Mouse (Mus musculus) liver, embryonic 15.5 days (tissue): Measurements from ENCODE around the gene Adam15. TPM values are rescaled to one million over a fixed set of nuclear protein-coding genes. Genes with fewer than 3 reads are reported as not detected.

Experiments
- ATAC-seq: fragments of 200-750 bp; cut with Nextera tagmentation; 2 replicates; pipeline ENCODE4 v1.8.0; 2017; ENCODE audit warnings: moderate number of reproducible peaks, mild to moderate bottlenecking, moderate library complexity; ENCODE audit not compliant: insufficient read depth
- H3K27ac ChIP-seq: fragments of 300-500 bp; sonication (generic); replicated peaks from 2 replicates; pipeline ENCODE4 v1.5.1; 2015; ENCODE audit warnings: mild to moderate bottlenecking, inconsistent platforms
- H3K27me3 ChIP-seq: fragments of 300-500 bp; sonication (generic); 2 replicates; pipeline ENCODE4 v1.6.1; 2015; ENCODE audit warnings: mild to moderate bottlenecking, inconsistent platforms
- H3K36me3 ChIP-seq: fragments of 300-500 bp; sonication (generic); replicated peaks from 2 replicates; pipeline ENCODE4 v1.6.1; 2015; ENCODE audit warnings: moderate library complexity, mild to moderate bottlenecking, inconsistent platforms
- H3K4me1 ChIP-seq: fragments of 300-500 bp; sonication (generic); replicated peaks from 2 replicates; pipeline ENCODE4 v1.6.1; 2015; ENCODE audit warnings: inconsistent platforms
- H3K4me2 ChIP-seq: fragments of 300-500 bp; sonication (generic); 2 replicates; pipeline ENCODE4 v1.6.1; 2015; ENCODE audit warnings: moderate library complexity, mild to moderate bottlenecking, inconsistent platforms
- H3K4me3 ChIP-seq: fragments of 300-500 bp; sonication (generic); replicated peaks from 2 replicates; pipeline ENCODE4 v1.5.1; 2015; ENCODE audit warnings: mild to moderate bottlenecking, inconsistent platforms
- H3K9ac ChIP-seq: fragments of 300-500 bp; sonication (generic); 2 replicates; pipeline ENCODE4 v1.6.1; 2015; ENCODE audit warnings: moderate library complexity, mild to moderate bottlenecking, inconsistent platforms
- H3K9me3 ChIP-seq: fragments of 300-500 bp; sonication (generic); replicated peaks from 2 replicates; pipeline ENCODE4 v1.6.1; 2016; ENCODE audit warnings: inconsistent platforms
- WGBS: fragments of 180-500 bp; shearing (Covaris S2); methylation state at CpG from one replicate; pipeline ENCODE4 v1.1.7; 2015; ENCODE audit warnings: mixed read lengths; ENCODE audit not compliant: insufficient replicate concordance; 5-methylcytosine and 5-hydroxymethylcytosine counted together
- polyA plus RNA-seq: library from polyadenylated mRNA; unstranded; fragments of >200 nt; fragmentation: Nextera tagmentation; extraction: Ambion mirVana; gene quantifications from 2 replicates; pipeline ENCODE4 v1.2.1, GENCODE M21; 2015

Gene Adam15
- polyA plus RNA-seq = 8.8 and 12.7 TPM in 2 replicates

DNA sequence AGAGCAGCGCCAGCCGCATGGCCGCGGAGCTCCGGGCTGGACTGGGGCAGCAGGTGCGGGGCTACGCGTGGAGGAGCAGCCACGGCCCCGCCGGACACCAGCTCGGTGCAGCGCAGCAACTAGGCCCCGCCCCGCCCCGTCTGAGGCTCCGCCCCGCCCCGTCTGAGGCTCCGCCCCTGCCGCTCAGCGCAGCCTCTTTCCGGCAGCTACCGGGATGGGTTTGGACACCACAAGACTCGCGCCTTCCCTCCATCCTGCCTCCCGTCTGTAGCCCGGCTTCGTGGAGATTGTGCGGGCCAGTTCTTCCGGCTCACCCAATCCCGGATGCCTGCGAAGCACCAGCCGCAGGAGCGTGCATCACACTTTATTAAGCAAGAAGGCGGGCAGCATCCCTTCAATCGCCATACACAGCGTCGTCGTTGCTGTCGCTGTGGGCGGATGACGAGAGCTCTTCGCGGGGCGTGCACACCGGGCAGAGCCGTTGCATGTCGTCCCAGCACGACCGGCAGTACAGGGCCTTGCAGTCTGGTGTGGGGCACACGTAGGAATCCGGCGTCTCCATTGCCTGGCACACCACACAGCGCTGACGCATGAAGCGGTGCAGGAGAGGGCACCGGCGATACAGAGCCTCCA lies at the start of gene Adam15:
Gene Adam15, minus strand, starts transcription at position 128 of the 633 bp plus-strand sequence.
- Histone ChIP-seq H3K9ac (peak within 1 kb of the TSS; percentile 37), H3K36me3 (no peaks in the 10 kb centered on the region), H3K4me3 (peak within 1 kb of the TSS; percentile 58), H3K9me3 (no peaks in the 10 kb centered on the region), H3K4me2 (peak within 1 kb of the TSS; percentile 82), H3K4me1 (peaks cover 26% of the 10 kb centered on the region), H3K27ac (no peak within 1 kb of the TSS), H3K27me3 (peaks cover 75% of the 10 kb centered on the region)
- 2% methylated on average over 59 of the region's 59 CpGs for WGBS
- ATAC-seq = peak; percentile 68

DNA sequence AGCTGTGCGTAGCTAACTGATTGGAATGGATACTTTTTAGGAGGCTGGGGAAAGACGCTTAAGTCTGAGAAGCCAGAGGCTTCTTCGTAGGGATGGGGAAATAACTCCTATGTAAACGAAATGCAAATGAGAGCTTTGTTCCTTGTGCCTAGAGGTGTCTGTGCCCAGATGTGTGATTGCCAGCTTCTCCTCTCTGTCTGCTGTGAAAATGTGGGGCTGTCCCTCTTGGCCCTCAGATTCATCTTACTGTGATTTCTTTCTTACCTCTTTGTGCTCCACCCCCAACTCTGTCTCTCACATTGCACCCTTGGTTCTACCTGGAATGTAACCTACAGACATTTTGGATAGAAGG lies 46.8 kb upstream of the Adam15 start:
- H3K27ac ChIP-seq = no peak overlapping the region

DNA sequence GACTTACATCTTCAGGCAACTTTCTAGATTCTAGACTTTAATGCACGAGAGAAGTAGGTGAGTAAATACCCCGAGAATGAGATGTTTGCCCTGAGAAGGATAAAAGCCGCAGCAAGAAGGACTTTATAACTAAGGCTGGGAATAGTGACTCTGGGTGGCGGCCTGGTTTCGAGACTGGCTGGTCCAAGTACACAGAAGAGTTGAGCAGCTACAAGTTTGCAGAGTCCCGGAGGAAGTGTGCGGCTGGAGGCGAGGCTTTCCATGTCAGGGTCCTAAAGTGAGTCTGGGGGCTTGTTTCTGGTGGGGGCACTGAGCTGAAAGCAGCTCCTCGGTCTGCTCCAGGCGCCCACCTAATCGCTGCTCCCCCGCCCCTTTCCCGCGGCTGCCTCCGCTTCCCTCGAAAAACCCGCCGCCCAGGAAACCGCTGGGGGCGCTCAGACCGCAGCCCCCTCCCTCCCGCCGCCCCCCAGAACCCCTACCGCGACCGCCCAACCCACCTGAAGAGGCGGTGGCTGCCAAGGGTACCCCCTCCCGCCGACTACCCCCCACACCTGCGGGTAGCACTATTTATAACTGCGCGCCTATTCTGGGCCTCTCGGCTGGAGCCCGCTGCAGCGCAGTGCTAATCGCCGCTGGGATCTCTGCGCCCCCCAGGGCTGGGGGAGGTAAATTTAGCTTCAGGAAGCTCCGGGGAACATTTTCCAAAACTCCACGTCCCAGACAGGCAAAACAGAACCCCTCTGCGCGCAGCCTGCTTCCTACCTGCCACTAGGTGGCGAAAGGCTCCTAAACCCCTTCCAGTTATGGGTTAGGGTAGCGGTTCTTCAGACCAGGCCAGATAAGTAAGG lies 46.2 kb upstream of the Adam15 start:
- Histone ChIP-seq H3K9me3 (no peaks in the 10 kb centered on the region), H3K27me3 (peaks cover 43% of the 10 kb centered on the region), H3K36me3 (no peaks in the 10 kb centered on the region), H3K4me3 (peak overlapping the region; percentile 66), H3K9ac (peak overlapping the region; percentile 63), H3K4me1 (peaks cover 65% of the 10 kb centered on the region), H3K27ac (peak overlapping the region; percentile 48; the same call in 1 of the 2 replicates), H3K4me2 (peak overlapping the region; percentile 97)
- under 1% methylated on average over 44 of the region's 44 CpGs for WGBS
- ATAC-seq = no peak

More for the DNA sequence above, 46.8 kb upstream of the Adam15 start:
- H3K27me3 ChIP-seq = peaks cover 37% of the 10 kb centered on the region
- H3K9ac ChIP-seq = peak overlapping the region; percentile 63
- H3K4me2 ChIP-seq = peak overlapping the region; percentile 97
- H3K9me3 ChIP-seq = no peaks in the 10 kb centered on the region
- peak overlapping the region; percentile 66 for H3K4me3 ChIP-seq
- peaks cover 59% of the 10 kb centered on the region for H3K4me1 ChIP-seq
- WGBS = under 1% methylated on average over 4 of the region's 4 CpGs
- H3K36me3 ChIP-seq = peaks cover 3% of the 10 kb centered on the region
- no peak for ATAC-seq

DNA sequence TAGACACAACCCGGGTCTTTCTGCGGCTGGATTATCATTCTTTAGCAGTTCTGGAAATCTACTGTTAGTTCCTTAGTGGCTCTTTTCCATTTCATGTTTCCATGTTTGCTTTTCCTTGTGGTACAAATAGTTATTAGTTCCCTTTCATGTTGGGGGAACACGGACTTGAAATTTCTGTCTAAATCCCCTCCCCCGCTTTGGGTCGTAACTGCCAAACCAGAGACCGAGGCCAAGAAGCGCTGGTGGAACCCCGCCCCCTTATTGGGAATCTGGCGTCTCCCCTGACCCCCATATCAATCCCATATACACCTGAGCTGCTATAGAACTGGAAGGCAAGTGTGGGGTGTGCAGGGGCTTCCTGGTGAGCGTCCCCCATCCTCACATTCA lies 45.6 kb upstream of the Adam15 start:
- 4% methylated on average over 10 of the region's 10 CpGs for WGBS
- Histone ChIP-seq H3K4me1 (peaks cover 71% of the 10 kb centered on the region), H3K4me2 (peak overlapping the region; percentile 97), H3K4me3 (peak overlapping the region; percentile 66), H3K27me3 (peaks cover 49% of the 10 kb centered on the region), H3K36me3 (no peaks in the 10 kb centered on the region), H3K9ac (peak overlapping the region; percentile 63), H3K9me3 (no peaks in the 10 kb centered on the region), H3K27ac (peak overlapping the region; percentile 72)
- ATAC-seq = no peak

DNA sequence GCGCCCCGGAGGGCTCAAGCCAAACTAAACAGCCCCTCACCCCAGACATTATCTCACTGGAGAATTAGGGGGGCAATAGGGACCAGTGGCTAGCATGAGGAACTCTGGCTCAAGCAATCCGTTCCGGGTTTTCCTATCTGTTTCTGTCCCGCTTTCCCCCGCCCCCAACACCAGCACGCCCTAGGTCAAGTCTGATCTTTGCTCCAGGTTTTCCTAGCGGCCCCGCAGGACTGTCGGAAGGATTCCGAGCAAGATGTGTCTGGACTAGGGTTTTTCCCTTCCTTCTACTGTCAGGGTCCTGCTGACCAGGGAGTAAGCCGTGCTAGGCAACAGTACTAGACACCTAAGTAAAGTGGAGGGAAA lies 45.1 kb upstream of the Adam15 start:
- Histone ChIP-seq H3K4me3 (peak overlapping the region; percentile 66), H3K9me3 (no peaks in the 10 kb centered on the region), H3K4me2 (peak overlapping the region; percentile 97), H3K27me3 (peaks cover 49% of the 10 kb centered on the region), H3K9ac (peak overlapping the region; percentile 63), H3K27ac (peak overlapping the region; percentile 87), H3K4me1 (peaks cover 76% of the 10 kb centered on the region), H3K36me3 (no peaks in the 10 kb centered on the region)
- no peak for ATAC-seq
- under 1% methylated on average over 12 of the region's 12 CpGs for WGBS

DNA sequence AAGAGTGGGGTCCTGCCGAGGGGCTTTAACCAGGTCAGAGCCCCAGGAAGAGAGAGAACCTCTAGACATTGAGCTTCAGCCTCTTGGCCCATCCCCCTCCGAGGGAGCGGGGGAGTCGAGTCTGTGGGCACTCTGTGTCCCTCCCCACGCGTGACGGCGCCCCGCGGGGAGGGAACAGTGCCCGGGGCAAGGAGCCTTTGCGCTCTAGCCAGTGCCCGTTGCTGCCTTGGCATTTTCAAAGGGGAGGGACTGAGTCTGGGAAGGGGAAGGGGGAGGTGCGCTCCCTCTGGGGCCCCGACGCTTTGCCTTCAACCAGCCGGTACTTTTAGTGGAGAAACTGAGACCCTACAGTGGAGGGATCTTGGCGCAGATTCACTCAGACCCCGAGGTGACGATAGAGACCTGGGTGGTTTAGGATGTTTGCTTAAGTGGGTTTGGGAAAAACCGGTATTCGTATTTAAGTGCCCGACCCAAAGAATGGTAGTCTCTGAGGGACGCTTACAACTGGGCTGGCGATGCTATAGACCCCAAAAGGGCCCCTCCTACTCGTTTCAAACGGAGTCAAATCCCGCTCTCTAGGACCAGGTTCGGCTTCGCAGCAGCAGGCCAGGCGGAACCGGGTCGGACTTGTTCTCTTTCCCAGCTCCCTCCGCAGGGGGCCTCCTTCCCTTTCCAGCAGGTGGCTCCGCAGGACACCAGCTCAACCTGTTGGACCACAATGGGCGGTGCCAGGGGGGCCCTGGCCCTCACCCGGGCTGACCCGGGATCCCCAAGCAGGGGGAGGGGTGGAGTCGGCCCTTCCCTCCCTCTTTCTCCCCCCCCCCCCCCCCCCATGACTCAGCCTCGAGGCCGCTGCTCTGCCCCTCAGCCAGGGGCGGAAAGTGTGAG lies 44.5 kb upstream of the Adam15 start, which contains the start of gene Zbtb7b:
Gene Zbtb7b, minus strand, starts transcription at position 771 of the 888 bp plus-strand sequence.
- no peaks in the 10 kb centered on the region for H3K9me3 ChIP-seq
- peak within 1 kb of the TSS; percentile 87 for H3K27ac ChIP-seq
- H3K27me3 ChIP-seq = peaks cover 49% of the 10 kb centered on the region
- ATAC-seq = peak; percentile 54
- H3K4me1 ChIP-seq = peaks cover 80% of the 10 kb centered on the region
- H3K36me3 ChIP-seq = no peaks in the 10 kb centered on the region
- WGBS = under 1% methylated on average over 40 of the region's 42 CpGs
- peak within 1 kb of the TSS; percentile 63 for H3K9ac ChIP-seq
- peak within 1 kb of the TSS; percentile 97 for H3K4me2 ChIP-seq
- peak within 1 kb of the TSS; percentile 66 for H3K4me3 ChIP-seq

DNA sequence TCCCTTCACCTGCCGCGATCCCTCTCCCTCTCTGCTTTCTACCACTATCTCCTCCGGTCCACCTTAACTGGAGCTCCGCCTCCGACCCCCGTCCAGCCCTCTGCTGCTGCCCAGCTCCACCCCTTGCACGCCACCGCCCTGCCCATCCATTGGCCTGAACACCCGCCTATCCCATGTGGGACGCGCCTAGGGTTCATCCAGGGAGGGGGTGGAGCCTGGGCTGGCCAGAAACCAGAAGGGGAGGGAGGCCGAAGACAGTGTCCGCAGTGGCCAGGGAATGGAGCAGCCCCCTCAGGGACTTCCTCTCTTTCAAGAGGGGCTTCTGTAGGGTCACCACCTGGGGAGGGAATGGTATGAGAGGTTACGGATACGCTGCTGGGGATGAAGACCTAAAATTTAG lies 43.8 kb upstream of the Adam15 start:
- peak; percentile 89 for ATAC-seq
- H3K27ac ChIP-seq = peak overlapping the region; percentile 87
- H3K9ac ChIP-seq = peak overlapping the region; percentile 63
- H3K4me2 ChIP-seq = peak overlapping the region; percentile 97
- peaks cover 49% of the 10 kb centered on the region for H3K27me3 ChIP-seq
- H3K9me3 ChIP-seq = no peaks in the 10 kb centered on the region
- H3K36me3 ChIP-seq = no peaks in the 10 kb centered on the region
- WGBS = under 1% methylated on average over 15 of the region's 15 CpGs
- H3K4me3 ChIP-seq = peak overlapping the region; percentile 66
- H3K4me1 ChIP-seq = peaks cover 82% of the 10 kb centered on the region

DNA sequence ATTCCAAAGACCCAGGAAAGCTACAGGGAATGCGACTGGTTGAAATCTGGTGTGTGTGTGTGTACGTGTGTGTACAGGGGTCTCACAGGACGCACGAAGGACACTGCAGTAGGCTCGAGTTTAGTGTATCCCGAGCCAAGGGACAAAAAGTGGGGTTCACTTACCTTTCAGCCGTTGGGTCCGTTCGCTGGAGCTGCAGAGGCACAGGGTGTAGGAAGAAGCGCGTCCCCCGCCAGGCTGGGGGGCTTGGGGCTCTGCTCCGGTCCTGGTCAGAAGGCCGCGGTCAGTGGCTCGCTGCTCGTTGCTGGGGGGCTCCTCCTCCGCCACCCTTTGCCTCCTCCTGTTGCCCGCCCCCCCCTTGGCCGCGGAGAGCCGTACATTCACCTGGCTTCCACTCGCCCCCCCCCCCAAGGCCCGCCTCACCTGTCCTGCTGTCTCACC lies 43.1 kb upstream of the Adam15 start:
- H3K4me1 ChIP-seq = peaks cover 89% of the 10 kb centered on the region
- H3K27me3 ChIP-seq = peaks cover 49% of the 10 kb centered on the region
- peak overlapping the region; percentile 71 for H3K27ac ChIP-seq
- no peaks in the 10 kb centered on the region for H3K9me3 ChIP-seq
- peak overlapping the region; percentile 66 for H3K4me3 ChIP-seq
- peak overlapping the region; percentile 97 for H3K4me2 ChIP-seq
- ATAC-seq = no peak
- WGBS = 1% methylated on average over 23 of the region's 24 CpGs
- H3K36me3 ChIP-seq = no peaks in the 10 kb centered on the region
- H3K9ac ChIP-seq = peak overlapping the region; percentile 54

DNA sequence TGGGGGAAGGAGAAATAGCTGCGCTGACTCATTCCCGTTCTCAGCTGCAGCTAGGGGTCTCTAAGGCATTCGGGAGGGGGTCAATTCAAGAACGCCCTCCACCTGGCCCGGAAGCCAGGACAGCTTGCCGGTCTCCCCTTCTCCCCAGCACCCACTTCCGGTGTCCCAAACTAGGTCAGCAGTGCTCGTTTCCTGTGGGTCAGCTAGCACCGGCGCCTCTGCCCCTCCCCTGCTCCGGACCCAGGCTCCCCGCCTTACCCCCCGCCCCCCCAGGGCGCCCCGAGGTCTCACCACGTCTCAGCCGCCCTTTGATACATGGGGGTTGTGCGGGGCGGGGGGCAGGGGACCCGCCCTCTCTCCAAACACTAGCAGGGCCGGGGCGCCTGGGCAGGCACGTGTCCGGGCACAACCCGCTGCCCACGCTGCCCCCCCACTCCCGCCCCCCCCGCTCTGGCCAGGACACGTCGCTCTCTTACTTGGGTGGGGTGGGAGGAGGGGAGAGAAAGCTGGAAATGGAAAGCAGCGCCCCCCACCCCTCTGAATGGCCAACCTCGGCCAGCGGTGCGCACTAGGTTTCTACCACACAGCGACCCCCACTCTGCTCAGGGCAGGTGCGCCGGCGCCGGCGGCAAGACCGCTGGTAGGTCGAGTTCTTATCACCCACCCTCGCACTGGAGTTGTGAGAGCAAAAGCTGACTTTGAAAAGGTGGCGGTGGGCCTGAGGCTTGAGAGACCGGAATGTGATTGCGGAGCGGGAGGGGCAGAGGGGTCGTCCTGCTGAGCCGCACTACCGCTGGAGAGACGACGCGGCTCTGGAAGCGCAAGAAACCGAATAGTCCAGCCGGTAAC lies 42.1 kb upstream of the Adam15 start:
- H3K36me3 ChIP-seq = no peaks in the 10 kb centered on the region
- peaks cover 97% of the 10 kb centered on the region for H3K4me1 ChIP-seq
- WGBS = 1% methylated on average over 56 of the region's 56 CpGs
- H3K9ac ChIP-seq = peak overlapping the region; percentile 54
- peak overlapping the region; percentile 97 for H3K4me2 ChIP-seq
- H3K27me3 ChIP-seq = peaks cover 49% of the 10 kb centered on the region
- no peaks in the 10 kb centered on the region for H3K9me3 ChIP-seq
- peak overlapping the region; percentile 71 for H3K27ac ChIP-seq
- peak overlapping the region; percentile 66 for H3K4me3 ChIP-seq
- ATAC-seq = 0 out of 2 replicates have a peak, but pooled peaks have one; percentile 3
